Mouse (Mus musculus) myocyte (in vitro differentiated cells): ENCODE data around the gene Cacna1e. TPM values are rescaled to one million over a fixed set of nuclear protein-coding genes. Genes with fewer than 3 reads are reported as not detected.

Experiments
- H3K27me3 ChIP-seq: one replicate; pipeline ENCODE4 v1.6.1; 2011; ENCODE audit not compliant: control insufficient read depth, insufficient read depth, insufficient read length
- H3K36me3 ChIP-seq: one replicate; pipeline ENCODE4 v1.6.1; 2011; ENCODE audit not compliant: control insufficient read depth, insufficient read depth
- H3K4me2 ChIP-seq: one replicate; pipeline ENCODE4 v1.6.1; 2011; ENCODE audit warnings: low read depth, control low read depth
- H3K4me3 ChIP-seq: one replicate; pipeline ENCODE4 v1.5.1; 2011; ENCODE audit warnings: mild to moderate bottlenecking, control low read depth, moderate library complexity
- H3K79me2 ChIP-seq: one replicate; pipeline ENCODE4 v1.6.1; 2011; ENCODE audit not compliant: control insufficient read depth, insufficient read depth
- H3ac ChIP-seq: one replicate; pipeline ENCODE4 v1.6.1; 2011; ENCODE audit not compliant: control insufficient read depth, insufficient read length
- CEBPB ChIP-seq: IDR thresholded peaks from 2 replicates; pipeline ENCODE4 v1.6.1; 2011; ENCODE audit warnings: mild to moderate bottlenecking, moderate library complexity; ENCODE audit not compliant: poor library complexity, insufficient read depth, severe bottlenecking
- E2F4 ChIP-seq: IDR thresholded peaks from one replicate; pipeline ENCODE4 v1.6.1; 2011; ENCODE audit warnings: mild to moderate bottlenecking, control low read depth, moderate library complexity; ENCODE audit not compliant: insufficient read depth
- MAX ChIP-seq: IDR thresholded peaks from one replicate; pipeline ENCODE4 v1.6.1; 2011; ENCODE audit warnings: low read depth, mild to moderate bottlenecking, control low read depth
- MYOD1 ChIP-seq, 3 experiments: IDR thresholded peaks; one replicate each; pipeline ENCODE4 v1.6.1; 2011; ENCODE audit warnings: control low read depth in 2 of 3, low read depth in 2 of 3, mild to moderate bottlenecking in 2 of 3, moderate library complexity in 1 of 3; ENCODE audit not compliant: insufficient read length in 2 of 3, control insufficient read depth in 1 of 3
- MYOG ChIP-seq, 3 experiments: IDR thresholded peaks; one replicate each; pipeline ENCODE4 v1.6.1; 2011; ENCODE audit warnings: control low read depth in 2 of 3, low read depth in 2 of 3, mild to moderate bottlenecking in 2 of 3; ENCODE audit not compliant: insufficient read length in 2 of 3, control insufficient read depth in 1 of 3, insufficient read depth in 1 of 3
- POLR2A ChIP-seq: IDR thresholded peaks from one replicate; pipeline ENCODE4 v1.6.1; 2011; ENCODE audit warnings: low read depth, mild to moderate bottlenecking, control low read depth, moderate library complexity; ENCODE audit not compliant: insufficient read length
- POLR2AphosphoS2 ChIP-seq: IDR thresholded peaks from one replicate; pipeline ENCODE4 v1.6.1; 2011; ENCODE audit warnings: low read depth, control low read depth; ENCODE audit not compliant: insufficient read length
- REST ChIP-seq: IDR thresholded peaks from one replicate; pipeline ENCODE4 v1.6.1; 2011; ENCODE audit warnings: mild to moderate bottlenecking, control low read depth, moderate library complexity; ENCODE audit not compliant: insufficient read depth, insufficient read length
- SRF ChIP-seq: IDR thresholded peaks from one replicate; pipeline ENCODE4 v1.6.1; 2011; ENCODE audit warnings: low read depth; ENCODE audit not compliant: control insufficient read depth, insufficient read length
- TCF12 ChIP-seq: IDR thresholded peaks from one replicate; pipeline ENCODE4 v1.6.1; 2011; ENCODE audit warnings: mild to moderate bottlenecking, control low read depth; ENCODE audit not compliant: poor library complexity, insufficient read depth, severe bottlenecking
- TCF3 ChIP-seq: IDR thresholded peaks from one replicate; pipeline ENCODE4 v1.6.1; 2011; ENCODE audit warnings: low read depth, control low read depth; ENCODE audit not compliant: insufficient read length
- USF1 ChIP-seq: IDR thresholded peaks from one replicate; pipeline ENCODE4 v1.6.1; 2011; ENCODE audit warnings: low read depth, mild to moderate bottlenecking, control low read depth, moderate library complexity
- polyA plus RNA-seq: library from polyadenylated mRNA; unstranded; fragments of >200 nt; fragmentation: generic; extraction: Trizol; gene quantifications from one replicate; pipeline ENCODE4 v1.2.1, GENCODE M21; 2012; ENCODE audit warnings: missing spikeins

Gene Cacna1e
- polyA plus RNA-seq, 1 experiment, result not detected

GRCm38 (mm10) chr1:154839272-154839671 is 45.0 kb downstream of the Cacna1e start:
- Histone ChIP-seq H3ac (no peak overlapping the region), H3K4me2 (no peak overlapping the region), H3K79me2 (no peaks in the 10 kb centered on the region), H3K4me3 (no peak overlapping the region), H3K36me3 (no peaks in the 10 kb centered on the region), H3K27me3 (no peaks in the 10 kb centered on the region)
- TF ChIP-seq SRF (no peak), POLR2A (no peak), MYOG (IDR thresholded peaks at IDR 0.05; ENCODE audit: control insufficient read depth in 1 of 3, insufficient read depth in 1 of 3, insufficient read length in 2 of 3, low read depth in 2 of 3) (no peak), TCF3 (no peak), TCF12 (no peak), USF1 (no peak), MYOD1 (IDR thresholded peaks at IDR 0.05; ENCODE audit: control insufficient read depth in 1 of 3, insufficient read length in 2 of 3, low read depth in 2 of 3) (no peak), REST (no peak), E2F4 (no peak), MAX (no peak), POLR2AphosphoS2 (no peak), CEBPB (no peak)

- no peak overlapping the region for H3K4me2 ChIP-seq
- H3ac ChIP-seq, result no peak overlapping the region
- H3K4me3 ChIP-seq, result no peak overlapping the region
These were observed 47.8 kb downstream of the Cacna1e start for GRCm38 (mm10) chr1:154836473-154836872.

GRCm38 (mm10) chr1:154832168-154832539 is 52.1 kb downstream of the Cacna1e start:
- TF ChIP-seq POLR2AphosphoS2 (no peak), USF1 (no peak), E2F4 (no peak), MAX (no peak), REST (no peak), CEBPB (no peak), POLR2A (no peak), TCF3 (no peak)
- H3K79me2 ChIP-seq, result no peaks in the 10 kb centered on the region
- H3K4me3 ChIP-seq, result no peak overlapping the region
- no peak overlapping the region for H3ac ChIP-seq
- H3K27me3 ChIP-seq, result no peaks in the 10 kb centered on the region
- H3K36me3 ChIP-seq, result no peaks in the 10 kb centered on the region
- no peak overlapping the region for H3K4me2 ChIP-seq

More at GRCm38 (mm10) chr1:154836473-154836872, 47.8 kb downstream of the Cacna1e start:
- Histone ChIP-seq H3K79me2 (no peaks in the 10 kb centered on the region), H3K27me3 (no peaks in the 10 kb centered on the region), H3K36me3 (no peaks in the 10 kb centered on the region)
- no peak for TF ChIP-seq TCF3
- no peak for TF ChIP-seq E2F4
- no peak for TF ChIP-seq TCF12
- TF ChIP-seq USF1, result no peak
- TF ChIP-seq CEBPB, result no peak
- no peak for TF ChIP-seq MYOD1 (IDR thresholded peaks at IDR 0.05; ENCODE audit: control insufficient read depth in 1 of 3, insufficient read length in 2 of 3, low read depth in 2 of 3)
- TF ChIP-seq POLR2A, result no peak
- TF ChIP-seq MAX, result no peak

- H3K36me3 ChIP-seq, result no peaks in the 10 kb centered on the region
- TF ChIP-seq TCF3, result no peak
- TF ChIP-seq REST, result no peak
- H3K4me3 ChIP-seq, result no peak overlapping the region
- no peak overlapping the region for H3K4me2 ChIP-seq
- H3K27me3 ChIP-seq, result no peaks in the 10 kb centered on the region
- no peak overlapping the region for H3ac ChIP-seq
- no peaks in the 10 kb centered on the region for H3K79me2 ChIP-seq
These were observed 52.8 kb downstream of the Cacna1e start for GRCm38 (mm10) chr1:154831269-154832167.

GRCm38 (mm10) chr1:154830051-154830450 is 54.2 kb downstream of the Cacna1e start:
- H3K4me3 ChIP-seq, result no peak overlapping the region
- no peaks in the 10 kb centered on the region for H3K36me3 ChIP-seq
- no peaks in the 10 kb centered on the region for H3K79me2 ChIP-seq
- H3ac ChIP-seq, result no peak overlapping the region
- TF ChIP-seq MAX (no peak), USF1 (no peak), TCF3 (no peak), MYOD1 (IDR thresholded peaks at IDR 0.05; ENCODE audit: control insufficient read depth in 1 of 3, insufficient read length in 2 of 3, low read depth in 2 of 3) (no peak), POLR2AphosphoS2 (no peak), CEBPB (no peak), E2F4 (no peak), REST (no peak), MYOG (IDR thresholded peaks at IDR 0.05; ENCODE audit: control insufficient read depth in 1 of 3, insufficient read depth in 1 of 3, insufficient read length in 2 of 3, low read depth in 2 of 3) (no peak), SRF (no peak), TCF12 (no peak), POLR2A (no peak)
- peaks cover 3% of the 10 kb centered on the region for H3K27me3 ChIP-seq
- H3K4me2 ChIP-seq, result no peak overlapping the region
